Mouse (Mus musculus) liver, embryonic 18 days (tissue): ENCODE results near the gene Eif2a. TPM values are rescaled to one million over a fixed set of nuclear protein-coding genes. Genes with fewer than 3 reads are reported as not detected.

Experiments used
- polyA plus RNA-seq: library from polyadenylated mRNA; depleted of rRNA; stranded (reverse); fragments of >200 nt; gene quantifications from 2 replicates; pipeline ENCODE4 v1.2.3, GENCODE M21; 2012; rRNA removed

Eif2a gene
- 25.9 and 30.5 TPM in 2 replicates for polyA plus RNA-seq

DNA sequence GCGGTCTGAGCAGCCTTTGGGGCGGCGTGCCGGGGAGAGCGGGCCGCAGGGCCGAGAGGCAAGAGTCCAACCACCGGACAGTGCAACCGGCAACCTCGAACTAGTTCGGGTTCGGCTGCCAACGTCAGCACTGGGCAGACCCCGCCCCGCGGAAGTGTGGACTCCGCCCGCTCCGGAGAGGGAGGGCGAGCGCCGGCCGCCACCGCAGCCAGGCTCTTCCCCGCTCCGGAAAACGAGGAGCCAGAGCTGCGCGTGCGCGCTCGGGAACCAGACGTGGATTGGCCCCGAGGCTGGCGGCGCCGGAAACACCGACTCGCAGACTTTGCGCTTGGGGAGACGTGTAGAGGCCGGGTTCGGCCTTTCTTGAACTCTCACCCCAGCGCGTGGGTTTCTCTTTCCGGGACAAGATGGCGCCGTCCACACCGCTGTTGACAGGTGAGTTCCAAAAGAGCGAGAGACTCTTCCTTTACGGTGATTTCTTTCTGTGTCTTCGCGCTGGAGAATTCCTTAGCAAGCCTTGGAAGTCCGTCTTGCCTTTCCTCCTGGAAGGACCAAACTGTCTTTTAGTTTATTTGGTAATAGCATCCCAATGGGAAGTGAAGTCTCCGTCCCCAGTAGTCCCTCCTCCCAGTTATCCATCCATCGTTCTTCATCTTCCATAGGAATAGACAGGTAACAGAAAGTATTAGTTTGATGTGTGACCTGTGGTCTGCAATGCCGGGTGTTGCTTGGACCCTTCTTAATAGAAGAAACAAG lies at the start of gene Eif2a, which contains the start of gene Serp1:
Gene Eif2a (plus strand): TSS at position 170 of the 756 bp plus-strand sequence.
Gene Serp1 (minus strand): TSS at position 241 of the 756 bp plus-strand sequence.

DNA sequence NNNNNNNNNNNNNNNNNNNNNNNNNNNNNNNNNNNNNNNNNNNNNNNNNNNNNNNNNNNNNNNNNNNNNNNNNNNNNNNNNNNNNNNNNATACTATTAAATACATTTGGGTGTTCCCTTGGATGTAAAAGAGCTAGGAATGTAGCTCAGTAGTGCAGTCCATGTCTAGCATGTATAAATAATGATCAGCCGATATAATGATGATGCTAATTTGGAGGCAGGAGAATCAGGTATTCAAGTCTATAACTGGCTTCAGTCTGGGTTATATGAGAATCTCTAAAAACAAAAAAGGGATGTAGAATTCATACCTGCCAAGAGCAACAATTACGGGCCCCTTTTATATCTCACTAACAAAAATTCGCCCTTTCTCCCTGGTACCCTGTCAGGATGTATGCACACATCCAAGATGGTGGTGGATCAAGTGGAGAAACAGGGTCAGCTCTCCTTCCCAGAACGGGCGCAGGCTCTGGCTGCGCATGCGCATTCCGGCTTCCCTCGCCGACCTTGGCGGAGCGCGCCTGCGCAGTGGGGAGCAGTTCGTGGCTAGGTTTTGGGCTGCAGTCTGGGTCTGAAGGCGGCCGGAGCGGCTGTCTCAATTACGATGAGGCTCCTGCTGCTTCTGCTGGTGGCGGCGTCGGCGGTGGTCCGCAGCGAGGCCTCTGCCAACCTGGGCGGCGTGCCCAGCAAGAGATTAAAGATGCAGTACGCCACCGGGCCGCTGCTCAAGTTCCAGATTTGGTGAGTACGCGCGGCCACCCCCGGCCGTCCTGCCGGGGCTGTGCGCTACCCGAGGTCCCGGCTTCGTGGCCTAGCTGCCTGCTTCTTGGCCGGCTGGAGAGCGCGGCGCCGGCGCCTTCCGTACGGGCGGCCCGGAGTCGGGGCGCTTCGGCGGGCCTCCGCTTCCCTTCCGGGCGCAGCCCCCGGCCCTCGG lies 50.8 kb downstream of the Eif2a start, which contains the start of gene Selenot:
Gene Selenot (plus strand): TSS at position 500 of the 930 bp plus-strand sequence.

Other genes starting within 250 kb of the Eif2a start
- 5.1 and 5.7 TPM in 2 replicates for gene Tsc22d2, start 111.1 kb upstream of the Eif2a start, polyA plus RNA-seq
- 58.4 and 66.0 TPM in 2 replicates for gene Serp1, start 71 bp downstream of the Eif2a start, polyA plus RNA-seq
- gene Selenot, start 50.8 kb downstream of the Eif2a start, polyA plus RNA-seq: 32.0 and 33.1 TPM in 2 replicates
- gene Erich6, start 111.4 kb downstream of the Eif2a start, polyA plus RNA-seq: 0.01 and 0.02 TPM in 2 replicates
- 10.3 and 11.3 TPM in 2 replicates for gene Siah2, start 166.6 kb downstream of the Eif2a start, polyA plus RNA-seq